Mouse (Mus musculus) neural tube, embryonic 14.5 days (tissue): ENCODE data around the gene Cct5. TPM values are rescaled to one million over a fixed set of nuclear protein-coding genes. Genes with fewer than 3 reads are reported as not detected.

ENCODE experiments used
- ATAC-seq: fragments of 200-750 bp; cut with Nextera tagmentation; 2 replicates; pipeline ENCODE4 v1.8.0; 2017; ENCODE audit warnings: low read depth, mild to moderate bottlenecking, moderate TSS enrichment, moderate library complexity
- H3K27ac ChIP-seq: fragments of 300-500 bp; sonication (generic); 2 replicates; pipeline ENCODE4 v1.5.1; 2014; ENCODE audit warnings: low read depth, mild to moderate bottlenecking, control low read depth, low read length, moderate library complexity, mixed read lengths
- H3K27me3 ChIP-seq: fragments of 300-500 bp; sonication (generic); 2 replicates; pipeline ENCODE4 v1.6.1; 2014; ENCODE audit warnings: low read length; ENCODE audit not compliant: control insufficient read depth, insufficient read depth
- H3K36me3 ChIP-seq: fragments of 300-500 bp; sonication (generic); 2 replicates; pipeline ENCODE4 v1.6.1; 2014; ENCODE audit warnings: low read length, mixed read lengths; ENCODE audit not compliant: control insufficient read depth, insufficient read depth
- H3K4me1 ChIP-seq: fragments of 300-500 bp; sonication (generic); 2 replicates; pipeline ENCODE4 v1.6.1; 2014; ENCODE audit warnings: low read length; ENCODE audit not compliant: control insufficient read depth, insufficient read depth
- H3K4me2 ChIP-seq: fragments of 300-500 bp; sonication (generic); 2 replicates; pipeline ENCODE4 v1.6.1; 2014; ENCODE audit warnings: mild to moderate bottlenecking, low read depth, low read length, control low read depth
- H3K4me3 ChIP-seq: fragments of 300-500 bp; sonication (generic); 2 replicates; pipeline ENCODE4 v1.5.1; 2014; ENCODE audit warnings: low read depth, low read length, control low read depth, mixed read lengths
- H3K9ac ChIP-seq: fragments of 300-500 bp; sonication (generic); replicated peaks from 2 replicates; pipeline ENCODE4 v1.6.1; 2014; ENCODE audit warnings: low read depth, mild to moderate bottlenecking, control low read depth, low read length, mixed read lengths
- H3K9me3 ChIP-seq: fragments of 300-500 bp; sonication (generic); 2 replicates; pipeline ENCODE4 v1.6.1; 2016; ENCODE audit warnings: low read length; ENCODE audit not compliant: control insufficient read depth
- WGBS: fragments of 180-500 bp; shearing (Covaris S2); extraction: QIAGEN DNeasy Blood & Tissue Kit; methylation state at CpG from one replicate; pipeline ENCODE4 v1.1.7; 2014; 5-methylcytosine and 5-hydroxymethylcytosine counted together
- polyA plus RNA-seq: library from polyadenylated mRNA; unstranded; fragments of >200 nt; fragmentation: Nextera tagmentation; extraction: Ambion mirVana; gene quantifications from 2 replicates; pipeline ENCODE4 v1.2.1, GENCODE M21; 2014

Gene Cct5
- 498 and 536 TPM in 2 replicates for polyA plus RNA-seq

- under 1% methylated on average over 63 of the region's 63 CpGs for WGBS
These were observed at the start of gene Cct5, which contains the start of gene Fam173b for GRCm38 (mm10) chr15:31601646-31602374. Gene Cct5 (minus strand): TSS chr15:31601804. Gene Fam173b (plus strand): TSS chr15:31601852.

GRCm38 (mm10) chr15:31650821-31651220 lies 49.2 kb upstream of the Cct5 start:
- H3K36me3 ChIP-seq, result no peaks in the 10 kb centered on the region
- no peak overlapping the region for H3K4me2 ChIP-seq
- no peak overlapping the region for H3K9ac ChIP-seq
- WGBS, result 94% methylated on average over 7 of the region's 7 CpGs
- no peaks in the 10 kb centered on the region for H3K27me3 ChIP-seq
- H3K27ac ChIP-seq, result no peak overlapping the region
- H3K4me1 ChIP-seq, result no peaks in the 10 kb centered on the region
- ATAC-seq, result no peak
- no peaks in the 10 kb centered on the region for H3K9me3 ChIP-seq
- H3K4me3 ChIP-seq, result no peak overlapping the region

More at GRCm38 (mm10) chr15:31601646-31602374, at the start of gene Cct5, which contains the start of gene Fam173b:
- Histone ChIP-seq H3K9me3 (no peaks in the 10 kb centered on the region), H3K9ac (peak within 1 kb of the TSS; percentile 86), H3K4me3 (peak within 1 kb of the TSS; percentile 88), H3K36me3 (0 out of 2 replicates have a peak, but pooled peaks cover 4% of the 10 kb centered on the region), H3K27me3 (no peaks in the 10 kb centered on the region), H3K4me1 (peaks cover 26% of the 10 kb centered on the region), H3K4me2 (peak within 1 kb of the TSS; percentile 93), H3K27ac (peak within 1 kb of the TSS; percentile 94)
- ATAC-seq, result peak; percentile 92

- H3K9me3 ChIP-seq, result no peaks in the 10 kb centered on the region
- no peaks in the 10 kb centered on the region for H3K36me3 ChIP-seq
- no peak overlapping the region for H3K27ac ChIP-seq
- H3K27me3 ChIP-seq, result no peaks in the 10 kb centered on the region
- ATAC-seq, result no peak
- H3K4me3 ChIP-seq, result no peak overlapping the region
- no peak overlapping the region for H3K4me2 ChIP-seq
- WGBS, result 94% methylated on average over 12 of the region's 12 CpGs
- H3K9ac ChIP-seq, result no peak overlapping the region
- H3K4me1 ChIP-seq, result no peaks in the 10 kb centered on the region
These were observed 48.1 kb upstream of the Cct5 start for GRCm38 (mm10) chr15:31649691-31650090.

GRCm38 (mm10) chr15:31647851-31648569 lies 46.4 kb upstream of the Cct5 start:
- Histone ChIP-seq H3K9me3 (no peaks in the 10 kb centered on the region), H3K9ac (no peak overlapping the region), H3K4me1 (no peaks in the 10 kb centered on the region), H3K4me2 (no peak overlapping the region), H3K4me3 (no peak overlapping the region), H3K27me3 (no peaks in the 10 kb centered on the region), H3K36me3 (no peaks in the 10 kb centered on the region), H3K27ac (no peak overlapping the region)
- no peak for ATAC-seq
- WGBS, result 88% methylated on average over 8 of the region's 8 CpGs

GRCm38 (mm10) chr15:31647225-31647624 lies 45.6 kb upstream of the Cct5 start:
- no peaks in the 10 kb centered on the region for H3K9me3 ChIP-seq
- H3K4me2 ChIP-seq, result no peak overlapping the region
- no peaks in the 10 kb centered on the region for H3K36me3 ChIP-seq
- 86% methylated on average over 6 of the region's 6 CpGs for WGBS
- H3K4me1 ChIP-seq, result no peaks in the 10 kb centered on the region
- no peak for ATAC-seq
- H3K9ac ChIP-seq, result no peak overlapping the region
- no peaks in the 10 kb centered on the region for H3K27me3 ChIP-seq
- H3K4me3 ChIP-seq, result no peak overlapping the region
- H3K27ac ChIP-seq, result no peak overlapping the region

- no peak for ATAC-seq
- H3K9ac ChIP-seq, result no peak overlapping the region
- H3K4me1 ChIP-seq, result 0 out of 2 replicates have a peak, but pooled peaks cover 3% of the 10 kb centered on the region
- no peaks in the 10 kb centered on the region for H3K27me3 ChIP-seq
- H3K9me3 ChIP-seq, result no peaks in the 10 kb centered on the region
- no peak overlapping the region for H3K4me2 ChIP-seq
- no peak overlapping the region for H3K27ac ChIP-seq
- WGBS, result 92% methylated on average over 9 of the region's 9 CpGs
- no peaks in the 10 kb centered on the region for H3K36me3 ChIP-seq
- H3K4me3 ChIP-seq, result no peak overlapping the region
These were observed 34.5 kb upstream of the Cct5 start for GRCm38 (mm10) chr15:31636091-31636595.

GRCm38 (mm10) chr15:31634582-31634981 lies 33.0 kb upstream of the Cct5 start:
- Histone ChIP-seq H3K27ac (no peak overlapping the region), H3K4me2 (no peak overlapping the region), H3K9me3 (no peaks in the 10 kb centered on the region), H3K27me3 (no peaks in the 10 kb centered on the region), H3K4me3 (no peak overlapping the region), H3K4me1 (0 out of 2 replicates have a peak, but pooled peaks cover 3% of the 10 kb centered on the region), H3K9ac (no peak overlapping the region), H3K36me3 (no peaks in the 10 kb centered on the region)
- WGBS, result 90% methylated on average over 6 of the region's 6 CpGs
- no peak for ATAC-seq

- 84% methylated on average over 4 of the region's 4 CpGs for WGBS
- Histone ChIP-seq H3K27me3 (no peaks in the 10 kb centered on the region), H3K4me3 (no peak overlapping the region), H3K4me2 (no peak overlapping the region), H3K27ac (no peak overlapping the region), H3K36me3 (no peaks in the 10 kb centered on the region), H3K4me1 (peaks cover 8% of the 10 kb centered on the region; the same call in 1 of the 2 replicates), H3K9ac (no peak overlapping the region), H3K9me3 (no peaks in the 10 kb centered on the region)
- ATAC-seq, result no peak
These were observed 30.9 kb upstream of the Cct5 start for GRCm38 (mm10) chr15:31632478-31632877.
